Mouse (Mus musculus) kidney, postnatal 14 days (tissue): ENCODE measurements around the gene Rbm20.

Source experiments
- DNase-seq: peaks from one replicate; pipeline ENCODE4 v3.0.0; 2022; ENCODE audit warnings: mixed read lengths

Rbm20 gene

GRCm38 (mm10) chr19:53724053-53724452 lies 46.9 kb downstream of the Rbm20 start:
- no peak for DNase-seq

- no peak for DNase-seq
These were observed 49.2 kb downstream of the Rbm20 start for GRCm38 (mm10) chr19:53726340-53726739.

GRCm38 (mm10) chr19:53726755-53727154 lies 49.6 kb downstream of the Rbm20 start:
- no peak for DNase-seq

GRCm38 (mm10) chr19:53727277-53727676 lies 50.2 kb downstream of the Rbm20 start:
- no peak for DNase-seq

- DNase-seq: no peak
These were observed 51.0 kb downstream of the Rbm20 start for GRCm38 (mm10) chr19:53727886-53728669.

- DNase-seq: no peak
These were observed 52.8 kb downstream of the Rbm20 start for GRCm38 (mm10) chr19:53729919-53730318.

- no peak for DNase-seq
These were observed 54.7 kb downstream of the Rbm20 start for GRCm38 (mm10) chr19:53731761-53732201.

- DNase-seq: no peak
These were observed 57.7 kb downstream of the Rbm20 start for GRCm38 (mm10) chr19:53734845-53735244.

- DNase-seq: no peak
These were observed 61.6 kb downstream of the Rbm20 start for GRCm38 (mm10) chr19:53738701-53739131.

- DNase-seq: no peak
These were observed 62.6 kb downstream of the Rbm20 start for GRCm38 (mm10) chr19:53739570-53740266.

- no peak for DNase-seq
These were observed 63.8 kb downstream of the Rbm20 start for GRCm38 (mm10) chr19:53740750-53741380.

GRCm38 (mm10) chr19:53741902-53742301 lies 64.8 kb downstream of the Rbm20 start:
- DNase-seq: peak; percentile 19

GRCm38 (mm10) chr19:53745354-53745753 lies 68.2 kb downstream of the Rbm20 start:
- DNase-seq: no peak

- DNase-seq: no peak
These were observed 69.0 kb downstream of the Rbm20 start for GRCm38 (mm10) chr19:53746116-53746515.

GRCm38 (mm10) chr19:53748236-53748775 lies 71.2 kb downstream of the Rbm20 start:
- no peak for DNase-seq

- DNase-seq: no peak
These were observed 72.2 kb downstream of the Rbm20 start for GRCm38 (mm10) chr19:53749326-53749725.

- no peak for DNase-seq
These were observed 74.5 kb downstream of the Rbm20 start for GRCm38 (mm10) chr19:53751420-53752185.

- DNase-seq: no peak
These were observed 75.9 kb downstream of the Rbm20 start for GRCm38 (mm10) chr19:53752993-53753392.

GRCm38 (mm10) chr19:53754421-53754830 lies 77.3 kb downstream of the Rbm20 start:
- DNase-seq: peak; percentile 45

GRCm38 (mm10) chr19:53755346-53755745 lies 78.2 kb downstream of the Rbm20 start:
- DNase-seq: no peak

GRCm38 (mm10) chr19:53757432-53758109 lies 80.5 kb downstream of the Rbm20 start:
- no peak for DNase-seq

- no peak for DNase-seq
These were observed 81.8 kb downstream of the Rbm20 start for GRCm38 (mm10) chr19:53758881-53759418.
